Mouse (Mus musculus) adrenal gland, adult 18-20 months (tissue): ENCODE data around the gene Rps12-ps3. TPM values are rescaled to one million over a fixed set of nuclear protein-coding genes. Genes with fewer than 3 reads are reported as not detected.

Experiments
- DNase-seq, 2 experiments: peaks; one replicate each; pipeline ENCODE4 v3.0.0; 2021 to 2022; ENCODE audit warnings: low spot score in 2 of 2
- long read RNA-seq, 2 experiments: library from polyadenylated mRNA; stranded (forward); transcript quantifications; one replicate each; pipeline ENCODE4 v2.0.0; 2021
- total RNA-seq, 2 experiments: library from RNA; stranded (reverse); gene quantifications; 1 replicate in 1 of 2; 2 replicates in 1 of 2; pipeline ENCODE4 v1.2.3; 2021

Rps12-ps3 gene
- total RNA-seq = 100 to 1,000 TPM; 513 to 677 TPM
- long read RNA-seq, experiment 1, partial matches to known transcripts = 0 of 2 reads
- long read RNA-seq, experiment 1, other reads (novel, unspliced or antisense) = 0 of 2 reads
- long read RNA-seq, experiment 2, transcript Rps12-ps3-201 (1 exons, 494 nt) = major isoform, 23 of 23 reads
- long read RNA-seq, experiment 2, partial matches to known transcripts = 0 of 23 reads
- long read RNA-seq, experiment 2, other reads (novel, unspliced or antisense) = 0 of 23 reads

- no peak for DNase-seq
These were observed at the start of gene Rps12-ps3 for GRCm38 (mm10) chr19:59321990-59322389. Rps12-ps3 (plus strand) TSS chr19:59322290.

GRCm38 (mm10) chr19:59273190-59273589 lies 48.9 kb upstream of the Rps12-ps3 start:
- DNase-seq = no peak

GRCm38 (mm10) chr19:59276354-59276753 lies 45.7 kb upstream of the Rps12-ps3 start:
- no peak for DNase-seq

- no peak for DNase-seq
These were observed 41.2 kb upstream of the Rps12-ps3 start for GRCm38 (mm10) chr19:59280841-59281240.

- no peak for DNase-seq
These were observed 40.1 kb upstream of the Rps12-ps3 start for GRCm38 (mm10) chr19:59282001-59282400.

GRCm38 (mm10) chr19:59289042-59289441 lies 33.0 kb upstream of the Rps12-ps3 start:
- no peak for DNase-seq

GRCm38 (mm10) chr19:59289811-59290210 lies 32.3 kb upstream of the Rps12-ps3 start:
- DNase-seq = peak in 1 of 2 experiments; percentile 22

- no peak for DNase-seq
These were observed 29.8 kb upstream of the Rps12-ps3 start for GRCm38 (mm10) chr19:59292183-59292839.

- no peak for DNase-seq
These were observed 6.8 kb upstream of the Rps12-ps3 start for GRCm38 (mm10) chr19:59315308-59315707.

GRCm38 (mm10) chr19:59316571-59316970 lies 5.5 kb upstream of the Rps12-ps3 start:
- no peak for DNase-seq

GRCm38 (mm10) chr19:59330816-59331225 lies 8.7 kb downstream of the Rps12-ps3 start:
- DNase-seq = no peak

- no peak for DNase-seq
These were observed 14.6 kb downstream of the Rps12-ps3 start for GRCm38 (mm10) chr19:59336655-59337054.

GRCm38 (mm10) chr19:59337872-59338681 lies 16.0 kb downstream of the Rps12-ps3 start:
- DNase-seq = no peak

GRCm38 (mm10) chr19:59339908-59340307 lies 17.8 kb downstream of the Rps12-ps3 start:
- DNase-seq = no peak

GRCm38 (mm10) chr19:59342964-59343363 lies 20.9 kb downstream of the Rps12-ps3 start:
- DNase-seq = no peak

GRCm38 (mm10) chr19:59344304-59344711 lies 22.2 kb downstream of the Rps12-ps3 start:
- DNase-seq = peak; percentile 18 to 29

- DNase-seq = peak; percentile 51 to 58
These were observed 23.1 kb downstream of the Rps12-ps3 start for GRCm38 (mm10) chr19:59345081-59345657.

- DNase-seq = peak; percentile 92
These were observed 23.7 kb downstream of the Rps12-ps3 start, which contains the start of gene Pdzd8 for GRCm38 (mm10) chr19:59345658-59346283. Pdzd8 (minus strand) TSS chr19:59345780.

- no peak for DNase-seq
These were observed 24.2 kb downstream of the Rps12-ps3 start for GRCm38 (mm10) chr19:59346325-59346724.

GRCm38 (mm10) chr19:59349329-59349960 lies 27.4 kb downstream of the Rps12-ps3 start:
- no peak for DNase-seq
